Mouse (Mus musculus) adrenal gland, postnatal 25 days (tissue): ENCODE data around the gene Med18. TPM values are rescaled to one million over a fixed set of nuclear protein-coding genes. Genes with fewer than 3 reads are reported as not detected.

Experiments used
- DNase-seq: peaks from one replicate; pipeline ENCODE4 v3.0.0; 2021; ENCODE audit warnings: mixed read lengths
- long read RNA-seq: library from polyadenylated mRNA; stranded (forward); transcript quantifications from one replicate; pipeline ENCODE4 v2.0.0, GENCODE M21; 2021
- total RNA-seq: library from RNA; stranded (reverse); gene quantifications from 2 replicates; pipeline ENCODE4 v1.2.3, GENCODE M21; 2021

Gene Med18
- total RNA-seq, result 9.4 and 10.7 TPM in 2 replicates
- long read RNA-seq, transcript Med18-201 (3 exons, 1,675 nt), result major isoform, 6 of 9 reads
- long read RNA-seq, partial matches to known transcripts, result 0 of 9 reads
- long read RNA-seq, other reads (novel, unspliced or antisense), result 2 of 9 reads

GRCm38 (mm10) chr4:132463430-132464254 is at the start of gene Med18:
Med18 (minus strand) TSS chr4:132463921.
- peak; percentile 92 for DNase-seq

GRCm38 (mm10) chr4:132512080-132512479 is 48.4 kb upstream of the Med18 start:
- no peak for DNase-seq

- peak; percentile 98 for DNase-seq
These were observed 46.7 kb upstream of the Med18 start, which contains the start of gene Sesn2 for GRCm38 (mm10) chr4:132510352-132510798. Sesn2 (minus strand) TSS chr4:132510501.

GRCm38 (mm10) chr4:132509621-132510296 is 46.0 kb upstream of the Med18 start:
- DNase-seq, result peak; percentile 76

- no peak for DNase-seq
These were observed 43.5 kb upstream of the Med18 start for GRCm38 (mm10) chr4:132507210-132507609.

GRCm38 (mm10) chr4:132506250-132506649 is 42.5 kb upstream of the Med18 start:
- no peak for DNase-seq

GRCm38 (mm10) chr4:132505800-132506199 is 42.1 kb upstream of the Med18 start:
- DNase-seq, result no peak

GRCm38 (mm10) chr4:132505034-132505738 is 41.5 kb upstream of the Med18 start:
- no peak for DNase-seq

GRCm38 (mm10) chr4:132503344-132503743 is 39.6 kb upstream of the Med18 start:
- no peak for DNase-seq

- no peak for DNase-seq
These were observed 37.9 kb upstream of the Med18 start for GRCm38 (mm10) chr4:132501639-132502038.

GRCm38 (mm10) chr4:132494271-132494918 is 30.7 kb upstream of the Med18 start:
- no peak for DNase-seq

GRCm38 (mm10) chr4:132492178-132493060 is 28.7 kb upstream of the Med18 start:
- DNase-seq, result peak; percentile 43

GRCm38 (mm10) chr4:132491748-132492147 is 28.0 kb upstream of the Med18 start:
- peak; percentile 57 for DNase-seq

- DNase-seq, result no peak
These were observed 27.3 kb upstream of the Med18 start for GRCm38 (mm10) chr4:132491057-132491456.

- no peak for DNase-seq
These were observed 26.7 kb upstream of the Med18 start for GRCm38 (mm10) chr4:132490273-132491010.

- no peak for DNase-seq
These were observed 25.3 kb upstream of the Med18 start for GRCm38 (mm10) chr4:132488976-132489375.

GRCm38 (mm10) chr4:132488521-132488920 is 24.8 kb upstream of the Med18 start:
- DNase-seq, result no peak

- no peak for DNase-seq
These were observed 21.1 kb upstream of the Med18 start for GRCm38 (mm10) chr4:132484820-132485219.

GRCm38 (mm10) chr4:132484231-132484630 is 20.5 kb upstream of the Med18 start:
- no peak for DNase-seq
